Mouse (Mus musculus) CD8-positive naive resting alpha-beta T cell, adult 2 months (primary cell): ENCODE data around the gene Olfr686.

Experiments used
- DNase-seq, 2 experiments: peaks; one replicate each; pipeline ENCODE4 v3.0.0; 2022; ENCODE audit warnings: low read depth in 2 of 2, low spot score in 2 of 2

Gene Olfr686

DNA sequence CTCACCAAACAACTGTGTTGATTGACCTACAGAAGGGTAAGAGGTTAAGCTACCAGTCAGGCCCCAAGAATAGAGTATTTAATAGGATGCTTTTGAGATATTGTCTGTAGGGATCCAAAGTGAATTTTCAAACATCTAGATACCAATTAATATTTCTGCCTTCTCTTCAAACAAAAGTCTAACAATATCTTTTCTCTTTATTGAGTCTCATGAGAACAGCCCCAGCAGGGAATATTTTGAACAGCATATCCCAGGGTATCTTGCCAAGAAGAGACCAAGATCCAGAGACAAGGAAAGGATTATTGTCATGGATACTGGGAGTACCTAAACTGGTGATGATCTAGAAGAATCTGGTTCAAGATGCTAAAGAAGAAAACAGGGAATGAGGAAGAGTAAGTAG is at the start of gene Olfr686:
TSS of gene Olfr686 (minus strand) at position 101 of the 400 bp plus-strand sequence.
- DNase-seq: no peak

- DNase-seq: peak in 1 of 2 experiments; percentile 12
Measured at GRCm38 (mm10) chr7:105256656-105257055, 49.4 kb upstream of the Olfr686 start.

DNA sequence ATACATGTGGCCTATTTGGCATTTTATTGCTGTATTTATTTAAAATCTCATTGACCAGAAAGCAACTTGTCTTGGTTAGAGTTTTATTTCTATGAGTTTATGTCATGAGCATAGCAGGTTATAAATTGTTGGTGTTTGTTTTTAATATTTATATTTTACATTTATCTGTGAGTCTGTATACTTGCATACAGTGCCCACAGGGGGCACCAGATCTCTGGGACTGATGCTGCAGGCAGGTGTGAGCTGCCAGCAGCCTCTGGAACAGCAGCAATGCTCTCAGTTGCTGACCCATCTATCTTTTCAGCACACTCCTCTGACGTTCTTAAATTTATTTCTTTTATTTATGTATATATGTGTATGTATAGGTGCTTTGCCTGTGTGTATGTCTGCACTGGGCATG is 40.9 kb upstream of the Olfr686 start:
- DNase-seq: no peak

GRCm38 (mm10) chr7:105247671-105248070 is 40.4 kb upstream of the Olfr686 start:
- DNase-seq: no peak

GRCm38 (mm10) chr7:105229386-105229785 is 22.1 kb upstream of the Olfr686 start:
- DNase-seq: no peak

DNA sequence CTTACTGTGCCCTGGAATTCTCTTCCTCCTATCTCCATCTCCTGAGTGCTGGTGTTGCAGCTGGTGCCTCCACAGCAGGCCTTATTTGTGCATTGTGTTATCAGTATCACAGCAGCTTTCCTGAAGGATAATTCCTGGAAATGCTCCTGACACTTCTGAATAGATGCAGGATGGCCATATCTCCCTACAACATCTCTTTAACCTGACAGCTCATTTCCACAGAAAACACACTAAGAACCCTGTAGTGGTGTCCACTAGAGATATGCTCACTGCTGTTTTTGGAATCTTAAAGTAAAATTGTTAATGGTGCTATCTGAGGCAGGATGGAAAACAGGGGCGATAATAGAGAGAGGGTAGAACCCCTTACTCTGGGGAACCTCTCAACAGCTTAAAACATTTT is 20.9 kb upstream of the Olfr686 start:
- no peak for DNase-seq

DNA sequence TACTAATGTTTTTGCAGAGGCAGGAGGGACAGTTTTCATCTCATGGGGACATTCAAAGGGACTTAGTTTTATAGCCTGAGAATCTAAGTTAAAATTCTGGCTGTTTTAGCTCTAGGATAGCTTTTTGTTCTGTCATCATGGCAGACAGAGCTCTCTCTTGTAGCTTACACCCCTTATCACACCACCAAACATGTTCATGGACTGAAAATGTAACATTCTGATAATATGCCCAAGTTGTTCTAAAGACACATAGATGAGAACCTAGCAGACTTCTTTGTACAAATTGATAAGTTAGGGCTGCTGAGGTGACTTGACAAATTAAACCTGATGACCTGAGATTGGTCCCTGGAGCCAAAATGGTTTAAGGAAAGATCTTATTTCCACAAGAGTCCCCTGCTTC is 19.4 kb upstream of the Olfr686 start:
- DNase-seq: no peak

DNA sequence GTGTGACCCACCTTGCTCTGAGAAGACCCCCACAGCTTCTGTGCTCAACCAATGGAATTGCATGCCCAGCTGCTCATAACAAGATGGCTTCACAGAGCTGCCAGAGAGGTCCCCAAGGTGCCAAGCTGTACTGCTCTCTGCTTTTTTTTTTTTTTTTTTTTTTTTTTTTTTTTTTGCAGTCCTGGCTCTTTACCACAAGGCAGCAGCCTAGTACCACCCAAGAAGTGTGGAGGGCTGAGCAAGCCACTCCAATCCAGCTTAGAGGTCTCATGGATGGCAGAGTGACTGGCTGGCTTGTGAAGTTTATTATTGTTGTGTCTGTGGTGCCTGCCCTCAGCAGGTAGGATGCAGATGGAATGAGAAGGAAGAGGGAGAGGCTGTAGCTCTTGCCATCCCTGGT is 18.8 kb upstream of the Olfr686 start:
- no peak for DNase-seq

- DNase-seq: no peak
Measured at GRCm38 (mm10) chr7:105218281-105218680, 11.0 kb upstream of the Olfr686 start.

- no peak for DNase-seq
Measured at GRCm38 (mm10) chr7:105214761-105215160, 7.5 kb upstream of the Olfr686 start.

DNA sequence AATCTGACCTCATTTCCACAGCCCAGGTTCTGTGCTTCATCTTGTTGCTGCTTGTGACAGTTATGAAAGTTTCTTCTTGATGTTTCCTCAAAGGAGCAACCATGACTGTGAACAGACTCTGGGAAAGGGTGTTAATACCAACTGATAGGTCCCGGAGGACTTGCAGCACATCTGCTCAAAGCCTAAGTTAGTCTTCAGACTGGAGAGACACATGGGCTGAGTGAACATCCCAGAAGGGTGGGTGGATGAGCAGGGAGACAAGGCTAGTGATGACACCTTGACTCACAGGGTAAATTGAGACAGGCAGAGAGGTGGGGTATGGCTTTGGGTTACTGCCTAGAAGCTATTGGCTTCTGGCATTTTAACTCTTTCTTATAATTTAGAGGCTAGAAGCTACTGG is 21.4 kb downstream of the Olfr686 start, which contains the start of gene Olfr685:
TSS of gene Olfr685 (minus strand) at position 101 of the 400 bp plus-strand sequence.
- no peak for DNase-seq

- DNase-seq: no peak
Measured at GRCm38 (mm10) chr7:105170773-105171172, 36.5 kb downstream of the Olfr686 start.

GRCm38 (mm10) chr7:105163553-105163952 is 43.7 kb downstream of the Olfr686 start, which contains the start of gene Olfr684:
Gene Olfr684, minus strand, starts transcription at chr7:105163653.
- DNase-seq: no peak
